15 mouse cellular contexts compared by ENCODE assay signal in genomic region chr12:69756015-69756414, GRCm38 (mm10). TPM values are rescaled to one million over a fixed set of nuclear protein-coding genes. Genes with fewer than 3 reads are reported as not detected.
"Had no signal": no experiment of that assay in that cellular context is flagged by ENCODE, and none has a peak within 500 bp of the region (broad histone marks: within the 10 kb centered on the region; RNA-seq: fewer than 3 reads in every experiment).

No protein-coding gene starts in this region.

- ATAC-seq: intestine, embryonic 15.5 days; midbrain, embryonic 13.5 days had no signal

- H3K4me3 ChIP-seq: intestine, embryonic 15.5 days; layer of hippocampus, adult 2 months; limb, embryonic 10.5 days; midbrain, embryonic 13.5 days; myocyte; neural tube, embryonic 12.5 days had no signal

- H3K9ac ChIP-seq: intestine, embryonic 15.5 days; lung, embryonic 14.5 days; midbrain, embryonic 13.5 days; neural tube, embryonic 12.5 days had no signal

- DNase-seq: kidney, adult 18-20 months; kidney, postnatal 10 days; kidney, postnatal 4 days; lung, embryonic 14.5 days; lung, postnatal 36 days; thymus, adult 18-20 months; thymus, postnatal 14 days had no signal

- H3K9me3 ChIP-seq: intestine, embryonic 15.5 days; limb, embryonic 10.5 days; midbrain, embryonic 13.5 days; neural tube, embryonic 12.5 days had no signal

- H3K4me2 ChIP-seq: intestine, embryonic 15.5 days; lung, embryonic 14.5 days; midbrain, embryonic 13.5 days; neural tube, embryonic 12.5 days had no signal

- H3K27ac ChIP-seq: intestine, embryonic 15.5 days; layer of hippocampus, adult 2 months; limb, embryonic 10.5 days; midbrain, embryonic 13.5 days; neural tube, embryonic 12.5 days; stomach, postnatal 0 days had no signal

- H3K27me3 ChIP-seq: intestine, embryonic 15.5 days; neural tube, embryonic 12.5 days had no signal

- H3K36me3 ChIP-seq: intestine, embryonic 15.5 days; limb, embryonic 10.5 days; midbrain, embryonic 13.5 days; neural tube, embryonic 12.5 days had no signal

RNA-seq across cellular contexts. Expression of gene Cdkl1, which starts 35.1 kb away (rescaled TPM):
- total RNA-seq: megakaryocyte progenitor cell, adult 5-6 weeks had no signal
